Mouse (Mus musculus) cortical plate, adult 2 months (tissue): ENCODE measurements around the gene Atl3.

Experiments used
- CTCF ChIP-seq: fragments of 200-500 bp; IDR thresholded peaks from 2 replicates; pipeline ENCODE4 v1.5.1; 2011; ENCODE audit warnings: mild to moderate bottlenecking, control low read depth, low read length; ENCODE audit not compliant: insufficient read depth; ENCODE audit errors: extremely low read depth
- POLR2A ChIP-seq: fragments of 200-500 bp; IDR thresholded peaks from 2 replicates; pipeline ENCODE4 v1.6.1; 2011; ENCODE audit warnings: mild to moderate bottlenecking, low read length, control low read depth; ENCODE audit not compliant: insufficient read depth; ENCODE audit errors: extremely low read depth

DNA sequence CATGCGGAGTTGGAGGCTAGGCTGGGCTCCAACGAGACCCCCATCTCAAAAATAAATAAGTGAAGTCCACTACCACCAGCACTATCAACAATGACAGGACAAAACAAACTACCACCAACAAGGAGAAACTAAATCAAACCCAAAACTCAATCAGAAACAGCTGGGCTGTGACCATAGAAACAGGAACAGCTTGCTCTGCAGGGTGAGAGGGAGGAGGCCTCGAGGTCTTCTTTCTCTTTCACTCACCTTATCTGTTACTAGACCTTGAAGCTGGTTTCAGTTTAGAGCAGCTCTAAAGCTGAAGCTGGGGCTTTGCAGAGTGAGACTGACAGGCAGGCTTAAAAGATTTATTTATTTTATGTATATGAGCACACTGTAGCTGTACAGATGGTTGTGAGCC is 67.6 kb downstream of the Atl3 start:
- TF ChIP-seq CTCF (no peak), POLR2A (no peak)
